Mouse (Mus musculus): ENCODE measurements around the gene Mettl25.

GRCm38 (mm10) chr10:105727798-105728197 is 113.4 kb downstream of the Mettl25 start:
- TF ChIP-seq POLR2A (IDR thresholded peaks at IDR 0.05; ENCODE audit: control insufficient read depth, low read depth, low read length), result no peak
- TF ChIP-seq CTCF (IDR thresholded peaks at IDR 0.05; ENCODE audit: control insufficient read depth, insufficient read depth, insufficient replicate concordance, low read depth, low read length), result no peak
